Mouse (Mus musculus): ENCODE results near the gene 4921511M17Rik. TPM values are rescaled to one million over a fixed set of nuclear protein-coding genes. Genes with fewer than 3 reads are reported as not detected.
A peak's percentile ranks its signal among the peaks of the same experiment; 100 is the strongest.
"Not testable (repeated sequence)": the region's sequence is repeated elsewhere in the genome, so short reads cannot be mapped to it uniquely, and the experiment has no call there.

4921511M17Rik gene
- not detected in 2 replicates for polyA plus RNA-seq (2012; rRNA removed)

- not testable (repeated sequence) for H3K27ac ChIP-seq (ENCODE audit: insufficient read depth, low read length); H3K4me3 ChIP-seq (ENCODE audit: insufficient read depth, low read length); H3K4me1 ChIP-seq (ENCODE audit: control insufficient read depth, insufficient read depth, low read length)
Measured at GRCm38 (mm10) chrX:154033727-154034126, at the start of gene 4921511M17Rik. Gene 4921511M17Rik, minus strand, starts transcription at chrX:154033827.

GRCm38 (mm10) chrX:154054939-154055338, 21.3 kb upstream of the 4921511M17Rik start, which contains the start of gene Gm10057:
Gene Gm10057, minus strand, starts transcription at chrX:154055039.
- not testable (repeated sequence) for H3K4me1 ChIP-seq (ENCODE audit: control insufficient read depth, insufficient read depth, low read length); H3K4me3 ChIP-seq (ENCODE audit: insufficient read depth, low read length); H3K27ac ChIP-seq (ENCODE audit: insufficient read depth, low read length)

- not testable (repeated sequence) for H3K27ac ChIP-seq (ENCODE audit: insufficient read depth, low read length); H3K4me1 ChIP-seq (ENCODE audit: control insufficient read depth, insufficient read depth, low read length); H3K4me3 ChIP-seq (ENCODE audit: insufficient read depth, low read length)
Measured at GRCm38 (mm10) chrX:154012540-154012939, 21.1 kb downstream of the 4921511M17Rik start, which contains the start of gene Samt1. Gene Samt1, minus strand, starts transcription at chrX:154012640.

- H3K4me1 ChIP-seq (ENCODE audit: control insufficient read depth, insufficient read depth, low read length); H3K4me3 ChIP-seq (ENCODE audit: insufficient read depth, low read length); H3K27ac ChIP-seq (ENCODE audit: insufficient read depth, low read length): not testable (repeated sequence)
Measured at GRCm38 (mm10) chrX:153976914-153977313, 56.7 kb downstream of the 4921511M17Rik start.

- H3K4me3 ChIP-seq (ENCODE audit: insufficient read depth, low read length); H3K4me1 ChIP-seq (ENCODE audit: control insufficient read depth, insufficient read depth, low read length); H3K27ac ChIP-seq (ENCODE audit: insufficient read depth, low read length): not testable (repeated sequence)
Measured at GRCm38 (mm10) chrX:153976467-153976866, 57.2 kb downstream of the 4921511M17Rik start.

- no peak overlapping the region for H3K4me3 ChIP-seq (ENCODE audit: insufficient read depth, low read length)
- H3K27ac ChIP-seq (ENCODE audit: insufficient read depth, low read length) = no peak overlapping the region
- TF ChIP-seq CTCF (IDR thresholded peaks at IDR 0.05; ENCODE audit: extremely low read depth, insufficient read depth, low read length) (peak; percentile 27; the same call in 1 of the 2 replicates), POLR2A (IDR thresholded peaks at IDR 0.05; ENCODE audit: extremely low read depth, insufficient read depth, low read length) (no peak)
- H3K4me1 ChIP-seq (ENCODE audit: control insufficient read depth, insufficient read depth, low read length) = no peaks in the 10 kb centered on the region
Measured at GRCm38 (mm10) chrX:153974450-153974849, 59.2 kb downstream of the 4921511M17Rik start.

Other genes with a start within 250 kb of the 4921511M17Rik start
- 7.7 and 10.2 TPM in 2 replicates for gene Spin2c, start 201.6 kb downstream of the 4921511M17Rik start, polyA plus RNA-seq (2012; rRNA removed)
- gene Samt1, start 21.2 kb downstream of the 4921511M17Rik start, polyA plus RNA-seq (2012; rRNA removed) = not detected in 2 replicates
- not detected in 2 replicates for gene Gm10057, start 21.2 kb upstream of the 4921511M17Rik start, polyA plus RNA-seq (2012; rRNA removed)
- gene Gm15140, start 86.9 kb upstream of the 4921511M17Rik start, polyA plus RNA-seq (2012; rRNA removed) = not detected in 2 replicates

Data from cortical plate, adult 2 months (tissue).